Mouse (Mus musculus) heart, embryonic 12.5 days (tissue): Measurements from ENCODE around the gene Mia3. TPM values are rescaled to one million over a fixed set of nuclear protein-coding genes. Genes with fewer than 3 reads are reported as not detected.
"Not testable (repeated sequence)": the region's sequence is repeated elsewhere in the genome, so short reads cannot be mapped to it uniquely, and the experiment has no call there.

Experiments used
- ATAC-seq: fragments of 200-750 bp; cut with Nextera tagmentation; 2 replicates; pipeline ENCODE4 v1.8.0; 2017; ENCODE audit warnings: moderate TSS enrichment, moderate library complexity; ENCODE audit not compliant: insufficient number of reproducible peaks, low FRiP score
- H3K27ac ChIP-seq: fragments of 300-500 bp; sonication (generic); 2 replicates; pipeline ENCODE4 v1.5.1; 2016; ENCODE audit warnings: mild to moderate bottlenecking, moderate library complexity; ENCODE audit not compliant: poor library complexity, severe bottlenecking
- H3K27me3 ChIP-seq: fragments of 300-500 bp; sonication (generic); replicated peaks from 2 replicates; pipeline ENCODE4 v1.6.1; 2016; ENCODE audit warnings: mild to moderate bottlenecking, moderate library complexity
- H3K36me3 ChIP-seq: fragments of 300-500 bp; sonication (generic); 2 replicates; pipeline ENCODE4 v1.6.1; 2016; ENCODE audit warnings: mild to moderate bottlenecking, moderate library complexity
- H3K4me1 ChIP-seq: fragments of 300-500 bp; sonication (generic); replicated peaks from 2 replicates; pipeline ENCODE4 v1.6.1; 2016; ENCODE audit warnings: mild to moderate bottlenecking
- H3K4me2 ChIP-seq: fragments of 300-500 bp; sonication (generic); 2 replicates; pipeline ENCODE4 v1.6.1; 2016; ENCODE audit warnings: mild to moderate bottlenecking, moderate library complexity
- H3K4me3 ChIP-seq: fragments of 300-500 bp; sonication (generic); 2 replicates; pipeline ENCODE4 v1.5.1; 2016; ENCODE audit warnings: mild to moderate bottlenecking
- H3K9ac ChIP-seq: fragments of 300-500 bp; sonication (generic); 2 replicates; pipeline ENCODE4 v1.6.1; 2016; ENCODE audit warnings: mild to moderate bottlenecking, moderate library complexity
- H3K9me3 ChIP-seq: fragments of 300-500 bp; sonication (generic); replicated peaks from 2 replicates; pipeline ENCODE4 v1.6.1; 2016; ENCODE audit warnings: mild to moderate bottlenecking, moderate library complexity
- WGBS: fragments of 180-500 bp; shearing (Covaris S2); methylation state at CpG from one replicate; pipeline ENCODE4 v1.1.7; 2016; 5-methylcytosine and 5-hydroxymethylcytosine counted together
- polyA plus RNA-seq: library from polyadenylated mRNA; unstranded; fragments of >200 nt; fragmentation: Nextera tagmentation; extraction: Ambion mirVana; gene quantifications from 2 replicates; pipeline ENCODE4 v1.2.1, GENCODE M21; 2016

Gene Mia3
- polyA plus RNA-seq, result 98.4 and 107 TPM in 2 replicates

GRCm38 (mm10) chr1:183369427-183370014, at the start of gene Mia3:
TSS of gene Mia3 (minus strand) at chr1:183369553.
- H3K9me3 ChIP-seq, result peaks cover under 1% of the 10 kb centered on the region; the same call in 1 of the 2 replicates
- peaks cover 9% of the 10 kb centered on the region for H3K4me1 ChIP-seq
- H3K36me3 ChIP-seq, result peaks cover 12% of the 10 kb centered on the region
- peak; percentile 99 for ATAC-seq
- peak within 1 kb of the TSS; percentile 96 for H3K9ac ChIP-seq
- WGBS, result under 1% methylated on average over 45 of the region's 51 CpGs
- H3K4me2 ChIP-seq, result peak within 1 kb of the TSS; percentile 94
- peak within 1 kb of the TSS; percentile 60 for H3K27ac ChIP-seq
- peak within 1 kb of the TSS; percentile 97 for H3K4me3 ChIP-seq
- H3K27me3 ChIP-seq, result no peaks in the 10 kb centered on the region

DNA sequence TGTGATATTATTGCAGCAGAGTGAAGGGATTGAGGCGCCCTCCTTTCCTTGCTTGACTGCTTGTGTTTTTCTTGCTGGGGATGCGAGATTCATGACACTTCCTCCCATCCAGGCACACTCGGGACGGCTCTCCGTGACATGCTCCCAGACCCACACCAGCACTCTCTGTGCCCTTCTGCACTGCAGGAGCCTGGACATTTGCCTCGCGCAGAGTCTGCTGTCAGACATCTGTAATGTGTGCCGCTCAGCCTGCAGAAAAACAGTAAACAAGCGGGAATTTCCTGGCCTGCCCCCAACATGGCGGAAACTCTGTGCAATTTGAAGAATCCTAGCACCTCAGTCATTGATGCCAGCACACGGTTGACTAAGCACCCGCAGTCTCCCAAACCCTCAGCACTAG, 48.5 kb upstream of the Mia3 start, which contains the start of gene Hhipl2:
Gene Hhipl2 (plus strand): TSS at position 343 of the 400 bp plus-strand sequence.
- no peak within 1 kb of the TSS for H3K4me2 ChIP-seq
- no peaks in the 10 kb centered on the region for H3K27me3 ChIP-seq
- H3K4me3 ChIP-seq, result no peak within 1 kb of the TSS
- H3K36me3 ChIP-seq, result no peaks in the 10 kb centered on the region
- no peak within 1 kb of the TSS for H3K9ac ChIP-seq
- 75% methylated on average over 12 of the region's 12 CpGs for WGBS
- no peak for ATAC-seq
- no peak within 1 kb of the TSS for H3K27ac ChIP-seq
- H3K4me1 ChIP-seq, result no peaks in the 10 kb centered on the region
- peaks cover 10% of the 10 kb centered on the region; the same call in 1 of the 2 replicates for H3K9me3 ChIP-seq

GRCm38 (mm10) chr1:183414081-183414727, 44.9 kb upstream of the Mia3 start:
- WGBS, result 81% methylated on average over 15 of the region's 15 CpGs
- Histone ChIP-seq H3K4me2 (no peak overlapping the region), H3K9me3 (0 out of 2 replicates have a peak, but pooled peaks cover 3% of the 10 kb centered on the region), H3K4me3 (no peak overlapping the region), H3K9ac (no peak overlapping the region), H3K27me3 (no peaks in the 10 kb centered on the region), H3K27ac (no peak overlapping the region), H3K4me1 (no peaks in the 10 kb centered on the region), H3K36me3 (peaks cover 31% of the 10 kb centered on the region)
- ATAC-seq, result no peak

DNA sequence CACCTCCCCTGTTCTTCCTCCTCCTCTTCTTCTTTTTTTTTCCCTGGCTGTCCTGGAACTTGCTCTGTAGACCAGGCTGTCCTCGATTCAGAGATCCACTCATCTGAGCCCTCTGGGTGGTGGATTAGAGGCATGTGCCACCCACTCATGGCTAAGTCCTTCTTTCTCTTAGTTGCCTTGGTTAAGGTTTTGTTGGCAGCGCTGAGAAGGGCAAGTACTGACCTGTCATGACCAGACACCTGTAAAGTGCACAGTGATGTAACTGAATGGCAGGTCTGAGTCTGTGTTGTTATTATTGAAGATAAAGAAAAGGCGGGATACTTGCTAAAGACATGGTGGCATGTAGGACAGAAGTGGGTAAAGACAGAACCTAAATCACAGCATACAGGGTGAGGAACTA, 34.0 kb upstream of the Mia3 start:
- no peak overlapping the region for H3K27ac ChIP-seq
- H3K9ac ChIP-seq, result no peak overlapping the region
- no peaks in the 10 kb centered on the region for H3K27me3 ChIP-seq
- no peaks in the 10 kb centered on the region for H3K9me3 ChIP-seq
- no peaks in the 10 kb centered on the region for H3K4me1 ChIP-seq
- WGBS, result 87% methylated on average over 3 of the region's 3 CpGs
- H3K36me3 ChIP-seq, result peaks cover 68% of the 10 kb centered on the region
- H3K4me3 ChIP-seq, result no peak overlapping the region
- ATAC-seq, result no peak
- no peak overlapping the region for H3K4me2 ChIP-seq

GRCm38 (mm10) chr1:183388426-183389406, 19.4 kb upstream of the Mia3 start, which contains the start of gene Taf1a:
TSS of gene Taf1a (plus strand) at chr1:183388981.
- H3K4me3 ChIP-seq, result peak within 1 kb of the TSS; percentile 74
- H3K27me3 ChIP-seq, result peaks cover 14% of the 10 kb centered on the region
- peak within 1 kb of the TSS; percentile 17; the same call in 1 of the 2 replicates for H3K27ac ChIP-seq
- no peaks in the 10 kb centered on the region for H3K9me3 ChIP-seq
- H3K36me3 ChIP-seq, result peaks cover 9% of the 10 kb centered on the region
- 6% methylated on average over 44 of the region's 44 CpGs for WGBS
- peak within 1 kb of the TSS; percentile 76 for H3K9ac ChIP-seq
- peak within 1 kb of the TSS; percentile 92 for H3K4me2 ChIP-seq
- H3K4me1 ChIP-seq, result peaks cover 6% of the 10 kb centered on the region
- peak; percentile 98 for ATAC-seq

- H3K27me3 ChIP-seq, result peaks cover 22% of the 10 kb centered on the region
- ATAC-seq, result not testable (repeated sequence)
- WGBS, result 86% methylated on average over 3 of the region's 3 CpGs
Measured at GRCm38 (mm10) chr1:183387421-183387820, 18.1 kb upstream of the Mia3 start.

GRCm38 (mm10) chr1:183382621-183383020, 13.3 kb upstream of the Mia3 start:
- WGBS, result 79% methylated on average over 2 of the region's 2 CpGs
- no peak overlapping the region for H3K9ac ChIP-seq
- peaks cover 9% of the 10 kb centered on the region for H3K9me3 ChIP-seq
- H3K36me3 ChIP-seq, result no peaks in the 10 kb centered on the region
- no peak overlapping the region for H3K4me3 ChIP-seq
- H3K27ac ChIP-seq, result no peak overlapping the region
- no peaks in the 10 kb centered on the region for H3K4me1 ChIP-seq
- peaks cover 26% of the 10 kb centered on the region for H3K27me3 ChIP-seq
- H3K4me2 ChIP-seq, result no peak overlapping the region
- no peak for ATAC-seq

More at GRCm38 (mm10) chr1:183387421-183387820, 18.1 kb upstream of the Mia3 start:
- H3K27ac ChIP-seq, H3K9ac ChIP-seq, H3K4me2 ChIP-seq, H3K4me3 ChIP-seq, H3K4me1 ChIP-seq, H3K9me3 ChIP-seq, H3K36me3 ChIP-seq: not testable (repeated sequence)

- peaks cover 21% of the 10 kb centered on the region for H3K27me3 ChIP-seq
- no peak overlapping the region for H3K4me2 ChIP-seq
- no peak for ATAC-seq
- no peaks in the 10 kb centered on the region for H3K36me3 ChIP-seq
- no peaks in the 10 kb centered on the region for H3K4me1 ChIP-seq
- peaks cover 9% of the 10 kb centered on the region for H3K9me3 ChIP-seq
- no peak overlapping the region for H3K9ac ChIP-seq
- 72% methylated on average over 5 of the region's 5 CpGs for WGBS
- H3K27ac ChIP-seq, result no peak overlapping the region
- no peak overlapping the region for H3K4me3 ChIP-seq
Measured at GRCm38 (mm10) chr1:183381816-183382215, 12.5 kb upstream of the Mia3 start.

- not testable (repeated sequence) for H3K27ac ChIP-seq, H3K4me1 ChIP-seq, H3K9ac ChIP-seq, ATAC-seq, H3K4me2 ChIP-seq, H3K4me3 ChIP-seq, H3K36me3 ChIP-seq
- 83% methylated on average over 3 of the region's 3 CpGs for WGBS
- peaks cover 13% of the 10 kb centered on the region for H3K9me3 ChIP-seq
- peaks cover 13% of the 10 kb centered on the region; the same call in 1 of the 2 replicates for H3K27me3 ChIP-seq
Measured at GRCm38 (mm10) chr1:183379376-183379775, 10.0 kb upstream of the Mia3 start.

DNA sequence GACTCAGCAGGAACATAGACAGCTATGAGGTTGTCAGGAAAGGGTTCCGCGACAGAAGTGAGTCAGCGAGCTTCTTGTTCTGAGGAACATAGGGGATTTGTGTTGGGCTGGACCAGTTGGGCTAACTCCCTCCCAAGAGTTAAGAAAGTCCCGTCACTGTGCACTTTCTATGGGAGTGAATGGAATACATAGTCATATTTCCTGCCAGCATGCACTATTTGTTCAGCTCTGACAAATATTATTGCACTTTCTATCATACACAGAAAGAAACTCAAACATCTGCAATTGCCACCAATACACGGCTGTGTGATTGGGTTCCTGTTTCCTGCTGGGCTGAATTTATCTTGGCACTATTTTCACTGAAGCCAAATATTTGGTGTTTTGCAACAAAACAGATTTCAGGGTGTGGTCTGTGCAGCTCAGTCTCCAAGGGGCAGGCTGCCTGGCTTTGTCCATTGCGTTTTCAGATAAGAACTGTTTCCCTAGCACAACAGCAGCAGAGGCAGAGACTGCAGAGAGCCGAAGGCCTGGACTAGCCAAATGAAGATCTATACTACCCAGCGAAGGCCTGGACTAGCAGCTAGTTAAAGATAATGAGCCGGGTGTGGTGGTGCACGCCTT, 9.1 kb upstream of the Mia3 start:
- H3K27me3 ChIP-seq, result peaks cover 9% of the 10 kb centered on the region; the same call in 1 of the 2 replicates
- H3K4me2 ChIP-seq, result no peak overlapping the region
- no peaks in the 10 kb centered on the region for H3K36me3 ChIP-seq
- WGBS, result 64% methylated on average over 10 of the region's 10 CpGs
- 0 out of 2 replicates have a peak, but pooled peaks have one; percentile 33 for ATAC-seq
- no peaks in the 10 kb centered on the region for H3K4me1 ChIP-seq
- H3K9ac ChIP-seq, result no peak overlapping the region
- H3K4me3 ChIP-seq, result no peak overlapping the region
- peak overlapping the region; percentile 32; the same call in 1 of the 2 replicates for H3K27ac ChIP-seq
- H3K9me3 ChIP-seq, result peaks cover 12% of the 10 kb centered on the region
